Mouse (Mus musculus) A20 (cell line): ENCODE data around the gene Hist2h2be.
A peak's percentile ranks its signal among the peaks of the same experiment; 100 is the strongest.
"Not testable (repeated sequence)": the region's sequence is repeated elsewhere in the genome, so short reads cannot be mapped to it uniquely, and the experiment has no call there.

ENCODE experiments used
- DNase-seq: peaks from one replicate; pipeline ENCODE4 v3.0.0-alpha.2; 2011; ENCODE audit warnings: low read depth, low spot score

The Hist2h2be gene

DNA sequence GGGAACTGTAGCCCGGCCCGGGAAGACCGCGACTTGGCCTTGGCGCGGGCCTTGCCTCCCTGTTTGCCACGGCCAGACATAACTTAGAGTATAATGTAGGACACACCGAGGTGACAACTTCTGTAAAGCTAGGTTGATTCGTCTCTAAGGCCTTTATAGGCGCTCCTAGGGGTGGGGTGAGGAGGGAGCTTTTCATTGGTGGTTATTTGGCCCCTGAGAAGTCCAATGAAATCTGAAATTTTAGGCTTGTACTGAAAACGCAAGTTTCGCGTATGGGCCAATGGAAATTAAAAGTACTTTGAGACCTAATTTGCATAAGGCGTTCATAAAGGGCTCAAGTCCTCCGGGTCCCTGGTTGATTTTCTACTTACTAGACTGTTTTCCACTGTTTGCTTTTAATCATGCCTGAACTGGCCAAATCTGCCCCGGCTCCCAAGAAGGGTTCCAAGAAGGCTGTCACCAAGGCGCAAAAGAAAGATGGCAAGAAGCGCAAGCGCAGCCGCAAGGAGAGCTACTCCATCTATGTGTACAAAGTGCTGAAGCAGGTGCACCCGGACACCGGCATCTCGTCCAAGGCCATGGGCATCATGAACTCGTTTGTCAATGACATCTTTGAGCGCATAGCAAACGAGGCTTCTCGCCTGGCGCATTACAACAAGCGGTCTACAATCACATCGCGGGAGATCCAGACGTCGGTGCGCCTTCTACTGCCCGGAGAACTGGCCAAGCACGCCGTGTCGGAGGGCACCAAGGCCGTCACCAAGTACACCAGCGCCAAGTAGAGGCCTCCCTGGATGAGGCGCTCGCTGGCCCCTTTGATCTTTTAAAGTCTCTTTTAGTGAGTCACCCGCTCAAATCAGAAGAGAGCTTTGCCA, at the start of gene Hist2h2be, which contains the start of gene Hist2h2ac:
TSS of gene Hist2h2be (plus strand) at position 355 of the 875 bp plus-strand sequence.
TSS of gene Hist2h2ac (minus strand) at position 116 of the 875 bp plus-strand sequence.
- DNase-seq: peak; percentile 94

DNA sequence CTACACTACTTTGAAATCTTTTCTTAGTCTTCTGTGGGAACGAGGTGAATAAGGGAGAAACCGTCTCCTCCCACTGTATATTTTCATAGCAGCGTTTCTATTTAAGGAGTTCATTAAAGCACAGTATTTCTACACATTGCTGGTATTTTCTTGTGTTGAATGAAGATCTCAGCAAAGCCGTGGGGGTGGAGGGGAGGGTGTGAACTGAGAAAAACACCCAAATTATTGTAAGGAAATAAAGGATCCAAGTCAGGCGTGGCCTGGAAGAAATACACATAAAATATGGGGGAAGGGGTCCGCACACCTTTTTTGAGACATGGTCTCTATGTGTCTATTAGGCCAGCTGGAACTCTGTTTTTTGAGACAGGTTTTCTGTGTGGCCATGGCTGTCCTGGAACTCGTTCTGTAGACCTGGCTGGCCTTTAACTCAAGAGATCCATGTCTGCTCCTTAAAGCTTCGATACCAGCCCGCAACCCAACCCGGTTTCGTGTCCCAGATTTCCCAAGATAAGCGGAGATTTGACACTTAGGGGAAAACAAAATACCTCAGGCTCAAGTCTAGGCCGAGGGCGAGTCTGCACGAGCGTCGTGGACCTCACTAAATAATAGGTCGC, 49.2 kb upstream of the Hist2h2be start:
- no peak for DNase-seq

DNA sequence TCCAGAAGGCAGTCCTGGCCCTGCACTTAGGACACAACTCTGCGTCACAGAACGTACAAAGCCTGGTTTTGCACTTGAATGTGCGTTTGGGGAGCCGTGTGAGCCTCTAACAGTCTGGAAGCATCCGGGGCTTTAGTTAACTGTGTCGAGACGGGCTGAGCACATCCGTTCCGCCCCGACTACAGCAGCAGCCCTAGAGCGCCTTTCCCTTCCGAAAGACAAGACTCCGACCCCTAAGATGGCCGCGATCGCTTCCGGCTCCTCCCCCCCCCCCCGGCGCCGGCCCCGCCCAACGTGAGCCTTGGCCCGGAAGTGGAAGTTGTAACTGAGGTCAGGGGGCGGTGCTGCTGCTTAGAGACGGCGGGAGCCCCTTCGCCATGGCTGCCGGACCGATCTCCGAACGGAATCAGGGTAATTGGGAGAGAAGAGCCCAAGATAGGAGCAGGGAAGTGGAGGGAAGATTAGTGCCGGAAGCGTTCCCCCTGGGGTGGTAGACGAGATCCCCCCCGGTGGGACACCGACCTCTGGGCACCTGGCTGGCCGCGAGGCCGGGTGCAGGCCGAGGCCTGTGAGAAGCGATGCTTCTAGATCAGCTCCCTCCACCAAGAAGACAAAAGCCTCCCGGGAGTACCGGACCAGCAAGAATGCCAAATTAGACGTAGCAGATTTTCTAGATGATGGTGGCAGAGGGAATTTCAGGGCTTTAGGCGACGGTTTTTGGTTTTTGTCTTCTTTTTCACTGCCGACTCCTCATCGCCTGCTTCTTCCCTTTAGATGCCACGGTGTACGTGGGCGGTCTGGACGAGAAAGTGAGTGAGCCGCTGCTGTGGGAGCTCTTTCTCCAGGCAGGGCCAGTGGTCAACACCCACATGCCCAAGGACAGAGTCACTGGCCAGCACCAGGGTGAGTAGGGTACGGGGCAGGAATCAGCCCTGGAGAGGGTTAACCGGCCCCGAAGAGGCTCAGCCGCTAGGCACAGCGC, 48.4 kb upstream of the Hist2h2be start, which contains the start of gene Sf3b4:
TSS of gene Sf3b4 (plus strand) at position 136 of the 982 bp plus-strand sequence.
- DNase-seq: peak; percentile 94

DNA sequence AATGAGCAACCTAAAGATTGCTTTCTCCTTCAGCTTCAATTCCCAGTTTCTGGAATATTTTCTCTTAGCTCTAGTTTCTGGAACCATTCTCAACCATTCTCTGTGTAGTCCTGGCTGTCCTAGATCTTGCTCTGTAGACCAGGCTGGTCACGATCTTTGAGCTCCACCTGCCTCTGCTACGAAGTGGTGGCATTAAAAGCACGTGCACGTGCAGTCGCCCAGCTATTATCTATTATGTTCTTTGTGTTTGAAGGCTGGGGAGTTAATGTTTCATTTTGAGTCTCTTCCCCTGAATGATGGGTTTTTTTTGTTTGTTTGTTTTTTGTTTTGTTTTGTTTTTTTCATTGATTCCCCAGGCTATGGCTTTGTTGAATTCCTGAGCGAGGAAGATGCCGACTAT, 47.7 kb upstream of the Hist2h2be start:
- DNase-seq: peak; percentile 18

DNA sequence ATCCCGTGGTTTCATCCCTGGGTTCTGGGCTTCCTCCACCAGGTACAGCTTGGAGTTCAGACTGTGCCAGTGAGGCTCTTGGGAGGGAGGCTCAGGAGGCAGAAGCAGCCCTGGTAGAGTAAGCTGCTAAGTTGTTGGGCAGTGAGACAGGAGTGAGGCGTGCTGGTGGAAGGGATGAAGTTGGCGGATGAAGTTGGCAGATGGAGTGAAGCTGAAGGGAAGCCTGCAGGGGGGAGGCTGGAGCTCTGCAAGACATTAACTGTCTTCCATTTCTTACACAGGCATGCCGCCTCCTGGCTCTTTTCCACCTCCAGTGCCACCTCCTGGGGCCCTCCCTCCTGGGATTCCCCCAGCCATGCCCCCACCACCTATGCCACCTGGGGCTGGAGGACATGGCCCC, 46.9 kb upstream of the Hist2h2be start:
- not testable (repeated sequence) for DNase-seq

GRCm38 (mm10) chr3:96175251-96175650, 45.7 kb upstream of the Hist2h2be start:
- DNase-seq: no peak

DNA sequence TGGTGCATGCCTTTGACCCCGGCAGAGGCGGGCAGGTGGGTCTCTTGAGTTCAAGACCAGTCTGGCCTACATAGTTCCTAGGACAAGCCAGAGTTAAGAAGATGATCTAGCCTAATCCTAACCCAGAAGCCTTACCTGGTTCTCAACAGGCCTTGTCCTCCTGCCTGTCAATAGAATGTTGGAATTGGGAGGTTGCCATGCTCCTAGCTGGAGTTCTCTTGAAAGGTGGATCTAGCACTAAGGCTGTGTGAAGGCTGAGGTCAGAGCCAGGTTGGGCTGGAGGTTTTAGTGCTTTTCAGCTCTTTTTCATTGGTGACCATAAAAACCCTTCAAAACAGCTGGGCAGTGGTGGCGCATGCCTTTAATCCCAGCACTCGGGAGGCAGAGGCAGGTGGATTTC, 42.5 kb upstream of the Hist2h2be start:
- DNase-seq: no peak

- no peak for DNase-seq
These were observed 42.0 kb upstream of the Hist2h2be start for GRCm38 (mm10) chr3:96178902-96179301.

DNA sequence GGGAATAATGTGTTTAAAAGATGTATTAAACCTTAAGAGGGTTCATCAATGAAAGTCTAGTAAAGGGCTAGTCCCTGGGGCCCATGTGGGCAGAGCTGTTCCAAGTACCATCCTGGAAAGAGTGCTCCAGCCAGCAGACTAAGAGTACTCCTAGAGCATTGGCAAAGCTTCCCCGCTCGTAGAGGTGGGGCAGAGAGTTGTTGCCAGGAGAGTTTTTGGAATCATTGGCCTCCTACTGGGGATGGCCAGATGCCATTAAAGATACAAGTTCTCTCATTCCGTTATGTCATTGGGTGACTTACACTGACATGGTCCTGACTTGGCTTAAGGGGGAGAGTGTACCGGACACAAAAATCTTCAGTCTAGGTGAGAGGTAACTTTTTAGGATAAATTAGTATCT, 41.4 kb upstream of the Hist2h2be start:
- no peak for DNase-seq

- DNase-seq: peak; percentile 86
These were observed 40.0 kb upstream of the Hist2h2be start, which contains the start of gene Sv2a for GRCm38 (mm10) chr3:96180727-96181477. Gene Sv2a, plus strand, starts transcription at chr3:96181151.

GRCm38 (mm10) chr3:96181510-96182381, 39.2 kb upstream of the Hist2h2be start:
- no peak for DNase-seq

GRCm38 (mm10) chr3:96182382-96182776, 38.5 kb upstream of the Hist2h2be start:
- no peak for DNase-seq

GRCm38 (mm10) chr3:96192977-96193376, 27.9 kb upstream of the Hist2h2be start:
- DNase-seq: no peak

GRCm38 (mm10) chr3:96194966-96195365, 26.0 kb upstream of the Hist2h2be start:
- no peak for DNase-seq

DNA sequence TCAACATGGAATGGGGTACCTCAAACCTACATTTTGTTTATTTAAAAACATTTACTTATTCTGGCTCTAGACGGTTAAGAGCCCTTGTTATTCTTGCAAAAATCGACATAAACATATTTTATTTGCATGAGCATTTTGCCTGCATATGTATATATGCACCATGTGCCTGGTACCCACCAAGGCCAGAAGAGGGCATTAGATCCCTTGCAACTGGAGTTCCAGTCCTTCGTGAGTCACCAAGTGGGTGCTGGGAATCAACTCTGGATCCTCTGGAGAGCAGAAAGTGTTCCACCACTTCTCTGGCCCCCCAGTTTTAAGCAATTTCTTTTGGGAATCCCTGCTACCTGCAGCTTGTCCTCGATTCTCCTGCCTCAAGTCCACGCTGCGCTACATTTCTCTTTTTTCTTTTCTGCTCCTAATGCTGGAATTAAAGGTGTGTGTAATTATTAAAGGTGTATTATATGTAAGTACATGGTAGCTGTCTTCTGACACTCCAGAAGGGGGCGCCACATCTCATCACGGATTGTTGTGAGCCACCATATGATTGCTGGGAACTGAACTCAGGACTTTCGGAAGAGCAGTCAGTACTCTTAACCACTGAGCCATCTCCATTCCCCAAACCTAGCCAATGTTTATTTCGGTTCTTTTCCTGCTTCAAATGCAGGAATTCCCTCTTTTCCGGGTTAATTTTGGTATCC, 25.2 kb upstream of the Hist2h2be start:
- peak; percentile 27 for DNase-seq

- DNase-seq: peak; percentile 43
These were observed 24.3 kb upstream of the Hist2h2be start for GRCm38 (mm10) chr3:96196437-96197128.

GRCm38 (mm10) chr3:96197129-96197749, 23.7 kb upstream of the Hist2h2be start:
- DNase-seq: peak; percentile 94

DNA sequence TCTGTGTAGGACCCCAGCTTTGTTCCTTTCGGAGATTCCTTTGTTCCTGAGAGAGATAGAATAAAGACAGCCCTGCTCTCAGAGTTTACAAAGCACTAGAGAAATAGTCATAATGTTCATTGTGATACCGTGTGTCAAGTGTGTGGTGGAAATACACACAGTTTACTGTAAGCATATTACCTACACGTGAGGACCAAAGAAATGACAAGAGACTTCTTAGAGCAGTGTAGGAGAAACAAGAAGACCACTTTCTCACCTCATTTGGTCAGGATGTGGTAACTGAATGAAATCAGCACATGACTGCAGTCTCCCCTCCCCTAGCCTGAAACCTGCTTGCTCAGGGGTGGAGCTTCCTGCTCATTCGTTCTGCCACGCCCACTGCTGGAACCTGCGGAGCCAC, 22.7 kb upstream of the Hist2h2be start:
- DNase-seq: peak; percentile 79
